Mouse (Mus musculus): ENCODE data around the gene Lrch4. TPM values are rescaled to one million over a fixed set of nuclear protein-coding genes. Genes with fewer than 3 reads are reported as not detected.
A peak's percentile ranks its signal among the peaks of the same experiment; 100 is the strongest.

Gene Lrch4
- polyA plus RNA-seq, 1 experiment from 2014 or later = 51.6 TPM

DNA sequence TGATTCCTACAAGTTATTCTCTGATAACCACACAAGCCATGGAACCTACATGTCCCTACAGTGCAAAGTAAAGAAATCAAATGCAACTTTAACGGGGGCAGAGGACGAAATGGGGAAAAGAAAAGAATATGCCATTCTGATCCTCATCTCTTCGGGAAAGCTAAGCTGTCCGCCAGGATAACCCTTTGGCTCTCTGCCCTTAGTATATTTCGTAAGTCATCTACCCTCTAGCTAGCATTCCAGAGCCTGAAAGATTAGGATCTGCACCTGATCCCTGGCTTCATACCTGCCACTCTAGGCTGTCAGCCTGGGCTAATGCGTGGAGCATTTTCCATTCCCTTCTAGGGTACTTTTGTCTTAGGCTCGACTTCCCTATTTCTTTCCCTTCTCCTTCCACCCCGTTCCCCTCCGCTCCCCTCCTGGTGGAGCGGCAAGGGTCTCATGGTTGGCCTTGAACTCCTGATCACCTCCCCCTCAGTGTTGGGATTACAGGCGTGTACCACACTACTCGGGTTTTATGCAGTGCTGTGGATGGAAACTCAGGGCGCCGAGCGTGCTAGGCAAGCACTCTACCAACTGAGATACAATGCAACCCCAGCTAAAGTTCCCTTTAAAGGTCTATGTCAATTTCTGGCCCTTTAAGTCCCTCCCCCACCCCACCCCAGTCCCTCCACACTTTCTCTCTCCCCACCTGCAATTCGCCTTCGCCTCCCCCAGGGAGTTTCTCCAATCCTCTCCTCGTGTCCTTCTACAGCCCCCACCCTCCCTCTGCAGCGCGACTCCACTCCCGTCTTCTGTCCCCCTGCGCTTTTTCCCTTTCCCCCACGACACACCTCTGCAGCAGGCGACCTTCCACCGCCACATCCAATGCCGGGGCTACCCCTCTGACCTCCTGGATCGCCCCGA is 54.7 kb downstream of the Lrch4 start:
- peak overlapping the region; percentile 63 for H3K27ac ChIP-seq
- H3K4me3 ChIP-seq (ENCODE audit: inconsistent target) = peak overlapping the region; percentile 68
- peaks cover 51% of the 10 kb centered on the region for H3K79me2 ChIP-seq (ENCODE audit: inconsistent target)
- no peaks in the 10 kb centered on the region for H3K36me3 ChIP-seq (ENCODE audit: inconsistent target)
- WGBS (ENCODE audit: missing documents) = 8% methylated on average over 28 of the region's 28 CpGs

DNA sequence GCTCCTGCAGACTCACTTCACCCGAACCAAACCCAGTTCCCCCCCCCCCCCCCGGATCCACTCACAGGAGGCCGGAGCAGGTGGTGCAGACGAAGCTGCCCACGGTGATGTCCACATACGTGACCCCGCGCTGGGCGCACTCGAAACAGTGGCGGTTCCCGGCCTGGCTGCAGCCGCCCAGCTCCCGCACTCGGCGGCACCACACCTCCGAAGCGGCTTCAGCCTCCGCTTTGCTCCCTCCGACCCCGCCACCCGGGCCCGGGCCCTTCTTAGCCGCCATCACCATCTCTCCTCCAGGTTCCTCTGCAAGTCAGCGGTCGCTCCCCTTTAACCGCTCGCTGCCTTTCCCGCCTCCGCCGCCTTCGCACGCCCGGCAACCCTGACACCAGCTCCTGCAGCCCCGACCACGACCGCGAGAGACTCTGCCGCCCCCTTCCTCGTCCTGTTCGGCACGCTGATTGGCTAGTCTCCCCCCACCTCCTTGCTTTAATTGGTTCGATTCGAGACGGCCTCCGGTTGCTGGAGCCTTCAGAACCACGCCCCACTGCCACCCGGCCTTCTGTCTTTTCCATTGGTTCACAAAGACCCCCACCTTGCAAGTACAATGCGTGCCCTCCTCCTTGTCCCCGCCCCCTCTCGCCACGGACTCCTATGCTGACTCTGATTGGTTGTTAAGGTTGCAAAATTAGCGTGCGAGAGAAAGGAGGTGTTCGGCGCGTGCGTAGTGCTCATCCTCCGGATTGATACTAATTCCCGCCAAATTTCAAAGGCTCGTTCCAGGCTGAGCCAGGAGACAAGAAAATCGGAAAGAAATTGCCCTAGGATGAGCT is 55.6 kb downstream of the Lrch4 start, which contains the start of gene Agfg2:
TSS of gene Agfg2 (minus strand) at position 433 of the 830 bp plus-strand sequence.
- Histone ChIP-seq H3K4me3 (ENCODE audit: inconsistent target) (peak within 1 kb of the TSS; percentile 68), H3K36me3 (ENCODE audit: inconsistent target) (no peaks in the 10 kb centered on the region), H3K27ac (peak within 1 kb of the TSS; percentile 63), H3K79me2 (ENCODE audit: inconsistent target) (peaks cover 42% of the 10 kb centered on the region)
- 3% methylated on average over 52 of the region's 62 CpGs for WGBS (ENCODE audit: missing documents)

DNA sequence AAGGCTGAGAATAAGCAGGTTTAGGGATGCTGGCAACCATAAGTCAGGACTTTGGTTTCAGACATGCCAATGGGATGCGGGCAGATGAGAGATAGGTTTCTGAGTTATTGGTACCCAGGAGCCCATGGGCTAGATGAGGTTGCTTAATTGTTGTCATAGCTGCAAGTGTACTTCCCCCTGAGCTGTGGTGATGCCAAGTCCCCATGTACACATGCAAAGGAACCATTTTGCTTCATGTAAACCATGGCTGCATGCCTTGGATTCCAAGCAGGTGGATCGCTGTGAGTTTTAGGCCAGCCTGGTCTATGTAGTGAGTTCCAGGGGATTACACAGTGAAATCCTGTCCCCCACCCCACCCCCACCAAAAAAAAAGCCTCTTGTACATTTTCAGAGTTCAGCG is 56.7 kb downstream of the Lrch4 start:
- Histone ChIP-seq H3K79me2 (ENCODE audit: inconsistent target) (peaks cover 31% of the 10 kb centered on the region), H3K4me3 (ENCODE audit: inconsistent target) (no peak overlapping the region), H3K36me3 (ENCODE audit: inconsistent target) (no peaks in the 10 kb centered on the region), H3K27ac (peak overlapping the region; percentile 13)
- WGBS (ENCODE audit: missing documents) = 73% methylated on average over 3 of the region's 3 CpGs

DNA sequence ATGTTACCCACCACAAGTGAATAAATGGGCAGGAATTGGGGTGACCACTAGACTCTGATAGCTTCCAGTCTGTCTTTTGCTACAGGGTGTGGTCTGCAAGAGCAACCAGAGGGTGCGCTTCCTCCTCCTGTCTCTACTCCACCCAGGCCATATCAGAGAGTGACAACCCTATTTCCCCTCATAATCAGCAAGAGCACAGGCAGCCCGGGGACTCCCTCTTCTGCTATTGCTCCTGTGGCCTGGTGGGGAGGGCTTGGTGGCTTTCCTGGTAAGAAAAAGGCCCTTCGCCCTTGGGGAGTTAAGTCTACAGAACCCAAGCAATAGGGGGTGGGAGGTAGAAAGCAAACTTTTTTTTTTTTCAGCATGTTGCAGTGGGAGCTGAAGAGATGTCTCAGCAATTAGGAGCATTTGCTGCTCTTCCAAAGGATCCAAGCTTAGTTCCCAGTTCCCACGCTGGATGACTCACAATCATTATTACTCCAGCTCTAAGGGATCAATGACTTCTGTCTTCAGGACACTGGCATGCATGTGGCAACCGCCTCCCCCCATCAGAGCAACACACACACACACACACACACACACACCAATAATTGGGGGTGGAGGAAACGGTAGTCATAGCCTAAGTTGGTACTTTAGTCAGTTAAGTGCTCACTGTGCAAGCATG is 57.3 kb downstream of the Lrch4 start:
- Histone ChIP-seq H3K4me3 (ENCODE audit: inconsistent target) (no peak overlapping the region), H3K27ac (peak overlapping the region; percentile 13), H3K36me3 (ENCODE audit: inconsistent target) (no peaks in the 10 kb centered on the region), H3K79me2 (ENCODE audit: inconsistent target) (peaks cover 25% of the 10 kb centered on the region)
- 53% methylated on average over 6 of the region's 6 CpGs for WGBS (ENCODE audit: missing documents)

DNA sequence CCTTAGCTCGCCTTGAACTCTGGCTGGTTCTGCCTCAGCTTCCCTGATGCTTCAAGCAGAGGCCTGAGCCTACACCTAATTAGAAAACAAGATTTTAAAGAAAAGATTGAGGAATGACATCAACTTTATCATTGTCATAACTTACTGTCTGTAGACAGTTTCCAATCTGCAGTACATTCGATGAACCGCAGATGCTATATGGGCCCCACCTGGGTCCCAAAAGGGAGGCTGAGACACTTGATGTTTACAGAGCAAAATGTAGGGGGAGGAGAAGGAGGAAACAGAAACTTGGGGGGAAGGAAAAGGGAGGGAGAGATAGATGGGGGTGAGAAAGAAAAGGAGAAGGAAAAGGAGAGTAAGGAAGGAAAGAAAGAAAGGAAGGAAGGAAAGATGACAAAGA is 61.1 kb downstream of the Lrch4 start:
- no peak overlapping the region for H3K27ac ChIP-seq
- no peak overlapping the region for H3K4me3 ChIP-seq (ENCODE audit: inconsistent target)
- no peaks in the 10 kb centered on the region for H3K36me3 ChIP-seq (ENCODE audit: inconsistent target)
- WGBS (ENCODE audit: missing documents) = 93% methylated on average over 3 of the region's 3 CpGs
- H3K79me2 ChIP-seq (ENCODE audit: inconsistent target) = no peaks in the 10 kb centered on the region

DNA sequence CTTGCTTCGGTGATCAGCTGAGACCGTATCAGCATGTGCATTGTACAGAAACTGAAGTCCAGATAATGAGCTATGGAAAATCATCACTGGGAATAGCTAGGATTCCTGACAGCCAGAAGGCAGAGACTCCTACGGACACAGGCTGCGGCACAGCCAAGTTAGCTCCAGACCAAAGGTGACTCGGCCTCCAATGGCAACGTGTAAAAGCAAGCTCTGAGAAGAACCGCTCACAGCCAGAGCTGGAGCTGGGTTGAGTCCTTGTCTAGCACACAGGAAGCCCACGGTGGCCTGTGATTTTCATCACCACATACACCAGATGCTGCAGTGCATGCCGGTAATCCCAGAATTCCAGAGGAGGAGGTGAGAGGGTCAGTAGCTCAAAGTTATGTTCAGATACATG is 61.6 kb downstream of the Lrch4 start:
- Histone ChIP-seq H3K4me3 (ENCODE audit: inconsistent target) (no peak overlapping the region), H3K27ac (no peak overlapping the region), H3K79me2 (ENCODE audit: inconsistent target) (no peaks in the 10 kb centered on the region), H3K36me3 (ENCODE audit: inconsistent target) (no peaks in the 10 kb centered on the region)
- WGBS (ENCODE audit: missing documents) = 84% methylated on average over 8 of the region's 9 CpGs

Other genes starting within 250 kb of the Lrch4 start
- 0.01 to 0.05 TPM in 2 of 3 replicates, not detected in the other for gene Zan, start 152.1 kb upstream of the Lrch4 start, polyA plus RNA-seq (2018)
- 7.6 to 26.0 TPM (median 19.4 TPM) in 3 replicates for gene Pop7, start 126.6 kb upstream of the Lrch4 start, polyA plus RNA-seq (2018)
- gene Gigyf1, start 110.6 kb upstream of the Lrch4 start, polyA plus RNA-seq (2018) = 8.7 to 17.9 TPM (median 11.5 TPM) in 3 replicates
- gene Epo, start 95.9 kb upstream of the Lrch4 start, polyA plus RNA-seq (2018) = not detected in 3 replicates
- 139 to 347 TPM (median 316 TPM) in 3 replicates for gene Gnb2, start 95.6 kb upstream of the Lrch4 start, polyA plus RNA-seq (2018)
- gene Actl6b, start 75.6 kb upstream of the Lrch4 start, polyA plus RNA-seq (2018) = not detected in 3 replicates
- 0.14 to 0.17 TPM in 2 of 3 replicates, not detected in the other for gene Tfr2, start 59.3 kb upstream of the Lrch4 start, polyA plus RNA-seq (2018)
- gene Mospd3, start 28.1 kb upstream of the Lrch4 start, polyA plus RNA-seq (2018) = 35.3 to 72.3 TPM (median 54.2 TPM) in 3 replicates
- 0.41 to 0.44 TPM in 2 of 3 replicates, not detected in the other for gene Pcolce, start 15.3 kb upstream of the Lrch4 start, polyA plus RNA-seq (2018)
- gene Fbxo24, start 119 bp upstream of the Lrch4 start, polyA plus RNA-seq (2018) = 0.09 TPM in 1 of 3 replicates, not detected in the others
- 4.9 to 17.8 TPM (median 5.5 TPM) in 3 replicates for gene Gm20605, start 54 bp downstream of the Lrch4 start, polyA plus RNA-seq (2018)
- 5.2 to 25.3 TPM (median 10.5 TPM) in 3 replicates for gene Sap25, start 12.2 kb downstream of the Lrch4 start, polyA plus RNA-seq (2018)
- 0.09 TPM in 1 of 3 replicates, not detected in the others for gene Irs3, start 16.6 kb downstream of the Lrch4 start, polyA plus RNA-seq (2018)
- 12.1 to 28.4 TPM (median 17.8 TPM) in 3 replicates for gene Agfg2, start 55.6 kb downstream of the Lrch4 start, polyA plus RNA-seq (2018)
- gene Nyap1, start 112.5 kb downstream of the Lrch4 start, polyA plus RNA-seq (2018) = 0.07 to 0.23 TPM (median 0.21 TPM) in 3 replicates
- gene Tsc22d4, start 116.6 kb downstream of the Lrch4 start, polyA plus RNA-seq (2018) = 84.4 to 112 TPM (median 101 TPM) in 3 replicates
- 2.7 to 25.9 TPM (median 20.7 TPM) in 3 replicates for gene Ppp1r35, start 149.7 kb downstream of the Lrch4 start, polyA plus RNA-seq (2018)
- gene Mepce, start 158.5 kb downstream of the Lrch4 start, polyA plus RNA-seq (2018) = 23.9 to 28.3 TPM (median 26.6 TPM) in 3 replicates
- 1.8 to 4.1 TPM (median 2.8 TPM) in 3 replicates for gene Zcwpw1, start 158.7 kb downstream of the Lrch4 start, polyA plus RNA-seq (2018)
- 5.9 to 17.4 TPM (median 7.6 TPM) in 3 replicates for gene Pilra, start 207.2 kb downstream of the Lrch4 start, polyA plus RNA-seq (2018)
- 7.2 to 9.0 TPM (median 7.9 TPM) in 3 replicates for gene Pilrb1, start 229.0 kb downstream of the Lrch4 start, polyA plus RNA-seq (2018)
- gene Pilrb2, start 242.7 kb downstream of the Lrch4 start, polyA plus RNA-seq (2018) = 12.2 to 15.9 TPM (median 14.4 TPM) in 3 replicates

All from macrophage (primary cell).